Mouse (Mus musculus) testis, adult 2 months (tissue): ENCODE results near the gene Tet2. TPM values are rescaled to one million over a fixed set of nuclear protein-coding genes. Genes with fewer than 3 reads are reported as not detected.
"Not testable (repeated sequence)": the region's sequence is repeated elsewhere in the genome, so short reads cannot be mapped to it uniquely, and the experiment has no call there.

Experiments
- H3K27ac ChIP-seq: fragments of 200-500 bp; 2 replicates; pipeline ENCODE4 v1.5.1; 2012; ENCODE audit warnings: low read depth, low read length; ENCODE audit not compliant: control insufficient read depth, insufficient read depth
- H3K27me3 ChIP-seq: fragments of 200-500 bp; 2 replicates; pipeline ENCODE4 v1.6.1; 2012; ENCODE audit warnings: mild to moderate bottlenecking, low read length, moderate library complexity; ENCODE audit not compliant: control insufficient read depth, insufficient read depth
- H3K36me3 ChIP-seq: fragments of 200-500 bp; 2 replicates; pipeline ENCODE4 v1.6.1; 2012; ENCODE audit warnings: mild to moderate bottlenecking, low read length; ENCODE audit not compliant: control insufficient read depth, insufficient read depth
- H3K4me1 ChIP-seq: fragments of 200-500 bp; 2 replicates; pipeline ENCODE4 v1.6.1; 2012; ENCODE audit warnings: low read length; ENCODE audit not compliant: control insufficient read depth, insufficient read depth
- H3K4me3 ChIP-seq: fragments of 200-500 bp; 2 replicates; pipeline ENCODE4 v1.5.1; 2012; ENCODE audit warnings: low read depth, mild to moderate bottlenecking, low read length, moderate library complexity, mixed read lengths; ENCODE audit not compliant: control insufficient read depth
- CTCF ChIP-seq: fragments of 200-500 bp; IDR thresholded peaks from 2 replicates; pipeline ENCODE4 v1.5.1; 2012; ENCODE audit warnings: low read depth, mild to moderate bottlenecking, inconsistent platforms, low read length, moderate library complexity; ENCODE audit not compliant: control insufficient read depth, insufficient read depth, insufficient replicate concordance
- POLR2A ChIP-seq: fragments of 200-500 bp; IDR thresholded peaks from 2 replicates; pipeline ENCODE4 v1.6.1; 2012; ENCODE audit warnings: low read depth, mild to moderate bottlenecking, inconsistent platforms, low read length, moderate library complexity; ENCODE audit not compliant: control insufficient read depth
- polyA plus RNA-seq: library from polyadenylated mRNA; depleted of rRNA; stranded (reverse); fragments of >200 nt; gene quantifications from 2 replicates; pipeline ENCODE4 v1.2.3, GENCODE M21; 2012; rRNA removed

The Tet2 gene
- 1.3 and 1.5 TPM in 2 replicates for polyA plus RNA-seq

GRCm38 (mm10) chr3:133544551-133545303 lies at the start of gene Tet2:
Tet2 (minus strand) TSS chr3:133545139.
- H3K27ac ChIP-seq, result peak within 1 kb of the TSS; percentile 86
- H3K36me3 ChIP-seq, result no peaks in the 10 kb centered on the region
- peaks cover 11% of the 10 kb centered on the region for H3K4me1 ChIP-seq
- H3K27me3 ChIP-seq, result no peaks in the 10 kb centered on the region
- TF ChIP-seq POLR2A (no peak), CTCF (no peak)
- H3K4me3 ChIP-seq, result peak within 1 kb of the TSS; percentile 92

DNA sequence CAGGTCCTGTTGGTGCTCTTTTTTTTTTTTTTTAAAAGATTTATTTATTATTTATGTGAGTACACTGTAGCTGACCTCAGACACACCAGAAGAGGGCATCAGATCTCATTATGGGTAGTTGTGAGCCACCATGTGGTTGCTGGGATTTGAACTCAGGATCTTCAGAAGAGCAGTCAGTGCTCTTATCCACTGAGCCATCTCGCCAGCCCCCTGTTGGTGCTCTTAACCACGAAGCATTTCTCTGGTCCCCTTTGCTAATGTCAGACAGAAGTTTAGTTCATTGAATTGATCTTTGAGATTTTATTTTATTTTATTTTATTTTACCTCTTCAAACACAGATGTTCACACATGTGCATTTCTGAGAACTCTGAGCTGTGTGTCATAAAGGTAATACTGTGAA lies 48.1 kb upstream of the Tet2 start:
- H3K27ac ChIP-seq, H3K27me3 ChIP-seq, H3K4me1 ChIP-seq, H3K4me3 ChIP-seq, H3K36me3 ChIP-seq: not testable (repeated sequence)

DNA sequence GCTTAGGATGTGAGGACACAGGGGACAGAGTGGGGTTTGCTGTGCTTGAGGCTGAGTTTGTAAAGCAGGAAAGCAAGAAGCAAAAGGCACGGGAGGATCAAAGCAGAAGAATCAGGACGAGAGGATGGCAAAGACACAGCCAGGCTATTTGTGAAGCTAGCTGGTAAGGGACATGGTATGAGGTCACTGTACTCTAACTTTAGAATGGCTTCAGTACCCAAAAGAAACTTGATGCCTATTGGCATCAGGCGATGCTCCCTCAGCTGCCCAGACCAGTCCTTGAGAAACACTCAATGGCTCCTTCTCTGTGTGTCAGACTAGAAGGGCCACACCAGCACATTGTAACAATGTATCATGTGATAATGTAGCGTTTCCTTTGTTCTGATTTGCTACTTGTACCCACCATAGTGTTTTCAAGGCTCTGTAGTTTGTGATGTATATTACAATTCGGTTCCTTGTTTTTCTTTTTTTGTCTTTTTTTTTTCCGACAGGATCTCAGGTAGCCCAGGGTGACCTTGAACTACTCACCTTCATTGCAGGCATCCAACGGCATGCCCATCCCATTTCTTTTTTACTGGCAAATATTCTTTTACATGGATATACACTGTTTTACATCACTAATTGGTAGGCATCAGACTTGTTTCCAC lies 45.7 kb upstream of the Tet2 start:
- Histone ChIP-seq H3K27me3 (no peaks in the 10 kb centered on the region), H3K4me3 (no peak overlapping the region), H3K4me1 (no peaks in the 10 kb centered on the region), H3K36me3 (no peaks in the 10 kb centered on the region), H3K27ac (no peak overlapping the region)
- no peak for TF ChIP-seq POLR2A
- no peak for TF ChIP-seq CTCF

GRCm38 (mm10) chr3:133585010-133585409 lies 40.1 kb upstream of the Tet2 start:
- H3K27ac ChIP-seq, result no peak overlapping the region
- H3K36me3 ChIP-seq, result no peaks in the 10 kb centered on the region
- H3K27me3 ChIP-seq, result no peaks in the 10 kb centered on the region
- TF ChIP-seq CTCF, result no peak
- no peak for TF ChIP-seq POLR2A
- H3K4me3 ChIP-seq, result no peak overlapping the region
- H3K4me1 ChIP-seq, result no peaks in the 10 kb centered on the region

GRCm38 (mm10) chr3:133583411-133584025 lies 38.6 kb upstream of the Tet2 start:
- Histone ChIP-seq H3K4me1 (no peaks in the 10 kb centered on the region), H3K36me3 (no peaks in the 10 kb centered on the region), H3K4me3 (no peak overlapping the region), H3K27ac (no peak overlapping the region), H3K27me3 (no peaks in the 10 kb centered on the region)
- no peak for TF ChIP-seq CTCF
- no peak for TF ChIP-seq POLR2A

- H3K36me3 ChIP-seq, result no peaks in the 10 kb centered on the region
- TF ChIP-seq CTCF (no peak), POLR2A (no peak)
- no peaks in the 10 kb centered on the region for H3K4me1 ChIP-seq
- no peak overlapping the region for H3K4me3 ChIP-seq
- H3K27me3 ChIP-seq, result no peaks in the 10 kb centered on the region
- no peak overlapping the region for H3K27ac ChIP-seq
Measured at GRCm38 (mm10) chr3:133582969-133583368, 38.0 kb upstream of the Tet2 start.

GRCm38 (mm10) chr3:133582096-133582495 lies 37.2 kb upstream of the Tet2 start:
- H3K27me3 ChIP-seq, result no peaks in the 10 kb centered on the region
- no peaks in the 10 kb centered on the region for H3K4me1 ChIP-seq
- TF ChIP-seq CTCF (no peak), POLR2A (no peak)

More at GRCm38 (mm10) chr3:133582096-133582495, 37.2 kb upstream of the Tet2 start:
- H3K4me3 ChIP-seq, result no peak overlapping the region
- H3K27ac ChIP-seq, result no peak overlapping the region
- H3K36me3 ChIP-seq, result no peaks in the 10 kb centered on the region
